Mouse (Mus musculus): ENCODE measurements at regions not wholly inside any gene's neighbourhood (a gene's known extent, or its start where the extent isn't known, plus 50 kb on each side); places are given as distances from the start of the nearest gene placed in this dataset.

DNA sequence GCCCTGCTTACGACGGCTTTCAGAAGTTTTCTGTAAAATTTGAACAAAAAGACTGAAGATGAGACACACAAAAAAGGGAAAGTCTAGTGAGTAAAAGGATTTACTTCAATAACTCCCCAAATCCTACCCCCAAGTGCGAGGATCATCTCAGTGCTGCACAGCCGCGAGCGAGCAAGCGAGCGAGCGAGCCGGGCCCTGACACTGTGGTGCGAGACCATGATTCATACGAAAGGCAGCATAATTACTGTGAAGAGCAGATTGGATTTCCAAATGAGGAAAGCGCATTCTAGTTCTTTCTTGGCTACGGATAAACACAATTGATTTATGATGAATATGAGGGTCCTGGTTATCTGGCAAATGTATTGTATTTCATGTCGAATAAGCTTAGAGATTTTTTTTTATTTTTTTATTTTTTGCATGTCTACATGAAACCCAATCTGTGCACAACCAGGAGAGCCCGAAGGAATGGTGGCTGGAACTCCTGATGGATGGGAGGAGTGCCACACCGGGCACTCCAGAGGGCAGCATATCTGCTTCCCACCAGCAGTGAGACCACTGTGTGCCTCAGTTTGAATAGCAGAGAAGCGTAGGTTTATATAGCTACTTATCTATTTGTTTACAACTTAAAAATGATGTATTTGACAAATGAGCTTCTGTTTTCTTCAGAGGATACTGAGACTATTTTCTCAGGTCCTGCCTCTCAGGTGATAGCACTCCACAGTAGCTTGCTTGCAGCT lies 106.9 kb upstream of the Fam241a start:
- no peak for DNase-seq (ENCODE audit: low spot score)

DNA sequence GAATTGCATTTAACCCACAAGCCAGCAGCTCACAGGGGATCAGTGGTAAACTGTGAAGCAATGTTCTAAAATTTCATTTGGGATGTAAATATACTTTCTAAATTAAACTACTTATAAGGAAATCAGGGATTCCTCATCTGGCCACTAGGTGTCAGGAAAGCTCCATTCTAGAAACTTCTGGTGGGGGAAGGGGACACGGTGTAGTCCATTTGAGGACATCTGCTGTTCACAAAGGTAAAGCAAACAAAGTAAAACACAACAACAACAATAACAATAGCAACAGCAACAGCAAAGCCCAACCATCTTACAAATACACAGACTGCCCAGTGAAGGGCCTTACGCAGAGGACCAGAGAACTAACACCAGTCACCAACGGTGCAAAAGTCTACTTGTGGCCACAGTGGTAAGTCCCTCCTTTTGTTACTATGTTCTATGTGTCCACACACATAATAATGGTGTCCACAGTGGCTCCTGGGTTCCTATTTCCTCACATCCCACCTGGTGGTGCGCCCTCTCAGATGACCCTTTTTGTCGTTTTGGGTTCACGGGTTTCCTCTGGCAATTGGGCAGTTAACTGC lies 105.9 kb upstream of the Fam241a start:
- DNase-seq (ENCODE audit: low spot score), result peak; percentile 47

GRCm38 (mm10) chr3:127995678-127996077 lies 99.6 kb upstream of the Fam241a start:
- no peak for DNase-seq (ENCODE audit: low spot score)

- DNase-seq (ENCODE audit: low spot score), result no peak
Measured at GRCm38 (mm10) chr3:127987583-127987982, 91.5 kb upstream of the Fam241a start.

- DNase-seq (ENCODE audit: low spot score), result no peak
Measured at GRCm38 (mm10) chr3:127985165-127985564, 89.0 kb upstream of the Fam241a start.

DNA sequence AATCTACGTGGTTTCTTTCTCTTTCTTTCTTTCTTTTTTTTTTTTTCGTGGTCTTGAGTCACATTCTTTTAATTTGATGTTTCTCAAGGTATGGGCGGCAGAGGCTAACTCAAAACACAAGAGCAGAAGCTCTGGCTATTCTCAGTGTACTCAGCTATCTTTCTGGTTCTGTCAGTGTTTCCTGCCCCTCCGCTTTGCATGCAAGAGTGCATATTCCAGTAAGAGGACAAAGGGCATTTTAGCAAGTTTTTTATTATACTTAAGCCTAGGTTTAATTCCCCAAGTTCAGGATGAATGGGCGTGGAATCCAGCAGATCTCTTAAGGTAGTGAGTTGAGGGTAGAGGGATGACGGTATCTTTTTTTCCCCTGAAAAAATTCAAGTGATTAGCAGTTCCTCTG lies 81.1 kb upstream of the Fam241a start:
- no peak for DNase-seq (ENCODE audit: low spot score)

- DNase-seq (ENCODE audit: low spot score), result peak; percentile 34
Measured at GRCm38 (mm10) chr3:127970891-127971290, 74.8 kb upstream of the Fam241a start.

- no peak for DNase-seq (ENCODE audit: low spot score)
Measured at GRCm38 (mm10) chr3:127967170-127967569, 71.0 kb upstream of the Fam241a start.

DNA sequence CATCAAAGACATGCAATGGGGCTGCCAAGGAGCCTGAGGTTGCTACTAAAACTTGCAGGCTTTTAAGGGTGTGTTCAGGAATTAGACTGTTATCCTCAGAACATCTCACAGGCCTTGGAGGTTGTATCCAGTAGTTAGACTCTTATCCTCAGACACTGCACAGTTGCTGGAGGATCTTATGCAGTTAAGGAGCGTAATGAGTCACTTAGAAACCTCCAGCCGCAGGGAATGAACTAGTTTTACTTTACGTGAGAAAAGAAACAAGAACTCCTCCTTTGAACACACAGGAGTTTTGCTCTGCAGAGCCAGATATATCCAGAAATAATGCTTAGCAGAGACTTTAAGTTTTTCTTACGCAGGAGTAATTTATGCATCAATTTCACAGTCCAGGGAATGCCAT lies 70.1 kb upstream of the Fam241a start:
- DNase-seq (ENCODE audit: low spot score), result no peak

GRCm38 (mm10) chr3:127958919-127959684 lies 63.0 kb upstream of the Fam241a start:
- no peak for DNase-seq (ENCODE audit: low spot score)

- DNase-seq (ENCODE audit: low spot score), result no peak
Measured at GRCm38 (mm10) chr3:127954856-127955255, 58.7 kb upstream of the Fam241a start.

- DNase-seq (ENCODE audit: low spot score), result no peak
Measured at GRCm38 (mm10) chr3:127953610-127954009, 57.5 kb upstream of the Fam241a start.

DNA sequence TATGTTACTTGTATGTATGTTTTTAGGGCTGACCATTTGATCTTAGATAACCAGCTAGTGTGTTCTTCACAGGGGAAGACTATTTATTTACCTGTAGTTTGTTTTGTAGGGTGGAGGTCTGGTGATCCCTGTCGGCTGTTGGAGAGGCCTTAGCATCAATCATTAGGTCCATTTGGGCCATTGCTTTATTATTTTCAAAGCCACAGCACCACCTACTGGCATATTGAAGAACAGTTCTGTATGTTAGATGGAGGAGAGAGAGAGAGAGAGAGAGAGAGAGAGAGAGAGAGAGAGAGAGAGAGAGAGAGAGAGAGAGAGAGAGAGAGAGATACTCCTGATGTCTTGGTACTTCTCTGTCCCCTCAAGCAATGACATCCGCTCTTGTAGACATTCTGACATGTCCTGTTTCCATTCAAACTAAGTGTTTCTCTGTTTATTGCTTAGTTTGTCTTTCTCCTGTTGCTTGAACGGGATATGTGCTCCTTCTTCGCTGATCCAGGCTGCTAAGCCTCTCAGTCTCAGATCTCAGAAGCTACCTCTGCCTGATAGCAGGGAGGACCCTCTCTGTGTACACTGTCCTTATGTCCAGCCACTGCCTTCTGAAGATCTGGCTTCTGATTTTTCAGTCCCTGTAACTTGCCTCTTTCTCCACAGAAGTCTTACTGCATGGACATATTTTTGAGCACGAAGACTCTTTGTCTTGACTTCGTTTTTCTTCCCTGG lies 52.9 kb upstream of the Fam241a start:
- peak; percentile 75 for DNase-seq (ENCODE audit: low spot score)

- DNase-seq (ENCODE audit: low spot score), result no peak
Measured at GRCm38 (mm10) chr3:127948326-127948725, 52.2 kb upstream of the Fam241a start.

Measured in thymus, postnatal 0 days (tissue).